Mouse (Mus musculus) megakaryocyte, embryonic 14.5 days (primary cell): ENCODE measurements around the gene Arhgef25.

Experiments used
- FLI1 ChIP-seq: IDR thresholded peaks from 2 replicates; pipeline ENCODE4 v1.6.1; 2012; ENCODE audit warnings: low read length, inconsistent platforms, mixed read lengths
- GATA1 ChIP-seq: IDR thresholded peaks from 3 replicates; pipeline ENCODE4 v1.6.1; 2012; ENCODE audit warnings: mixed read lengths, low read length, inconsistent platforms, borderline replicate concordance

DNA sequence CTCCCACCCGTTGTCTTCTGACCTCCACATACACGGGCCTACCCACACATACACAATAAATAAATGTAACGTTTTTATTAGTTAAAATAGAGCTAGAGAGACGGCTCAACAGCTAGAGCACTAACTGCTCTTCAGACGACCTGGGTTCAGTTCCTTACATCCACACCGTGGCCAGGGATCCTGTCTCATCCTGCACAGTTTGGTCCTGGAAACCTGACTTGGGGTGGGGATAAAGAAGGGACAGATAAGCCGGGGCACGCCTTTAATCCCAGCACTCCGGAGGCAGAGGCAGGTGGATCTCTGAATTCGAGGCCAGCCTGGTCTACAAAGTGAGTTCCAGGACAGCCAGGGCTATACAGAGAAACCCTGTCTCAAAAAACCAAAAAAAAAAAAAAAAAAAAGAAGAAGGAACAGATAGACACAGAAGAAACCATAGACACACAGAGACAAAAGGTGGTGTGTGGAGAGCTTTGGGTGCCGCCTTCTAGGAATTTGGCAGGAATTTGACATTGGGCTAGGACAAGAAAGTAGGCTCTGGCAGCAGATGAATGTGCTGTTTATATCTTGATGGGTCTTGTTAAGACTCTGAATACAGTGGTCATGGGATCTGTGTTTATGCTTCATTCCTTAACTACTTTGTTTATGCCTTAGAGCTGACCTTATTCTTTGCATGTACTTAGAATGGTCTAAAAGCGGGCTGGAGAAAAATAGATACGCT lies 24.0 kb upstream of the Arhgef25 start:
- TF ChIP-seq GATA1 (no peak), FLI1 (no peak)
